In genomic region chr5:138820717-138821332, GRCm38 (mm10) we compare ENCODE assay signal across 9 mouse cellular contexts. TPM values are rescaled to one million over a fixed set of nuclear protein-coding genes. Genes with fewer than 3 reads are reported as not detected.
DNase-seq lines count a peak whose midpoint lies in the region; ATAC-seq lines count a peak whose summit lies in the region.
"Had no signal": no experiment of that assay in that cellular context is flagged by ENCODE, and none has a peak within 500 bp of the region (broad histone marks: within the 10 kb centered on the region; RNA-seq: fewer than 3 reads in every experiment).

No protein-coding gene starts in this region.

- H3K9me3 ChIP-seq in hindbrain, embryonic 12.5 days (replicated peaks) = peaks cover 5% of the 10 kb centered on the region; the same call in 1 of the 2 replicates
- no peaks in the 10 kb centered on the region for H3K9me3 ChIP-seq in midbrain, embryonic 11.5 days (ENCODE audit: control insufficient read depth, low read length)

- no peaks in the 10 kb centered on the region for H3K4me1 ChIP-seq in brown adipose tissue, adult 24 weeks (ENCODE audit: control insufficient read depth, insufficient read depth, insufficient read length, low read length)
- peaks cover 19% of the 10 kb centered on the region for H3K4me1 ChIP-seq in hindbrain, embryonic 12.5 days
- peaks cover 5% of the 10 kb centered on the region; the same call in 1 of the 2 replicates for H3K4me1 ChIP-seq in midbrain, embryonic 11.5 days (ENCODE audit: control insufficient read depth, insufficient read depth, low read length)

- ATAC-seq in hindbrain, embryonic 12.5 days (ENCODE audit: low FRiP score) = no peak
- ATAC-seq in midbrain, embryonic 11.5 days (ENCODE audit: low FRiP score) = no peak
- no peak for ATAC-seq in monocyte, adult 5-6 weeks (replicated peaks; ENCODE audit: insufficient number of reproducible peaks, low FRiP score, low TSS enrichment, poor library complexity, severe bottlenecking)

- H3K36me3 ChIP-seq in hindbrain, embryonic 12.5 days = no peaks in the 10 kb centered on the region
- H3K36me3 ChIP-seq in midbrain, embryonic 11.5 days (ENCODE audit: control insufficient read depth, insufficient read depth, low read length) = no peaks in the 10 kb centered on the region

- H3K4me2 ChIP-seq in hindbrain, embryonic 12.5 days (replicated peaks) = peak overlapping the region; percentile 47
- peak overlapping the region; percentile 39 for H3K4me2 ChIP-seq in midbrain, embryonic 11.5 days

- H3K27me3 ChIP-seq in hindbrain, embryonic 12.5 days = peaks cover 63% of the 10 kb centered on the region
- peaks cover 38% of the 10 kb centered on the region for H3K27me3 ChIP-seq in midbrain, embryonic 11.5 days (ENCODE audit: control insufficient read depth, insufficient read depth, low read length)

- 3% methylated on average over 39 of the region's 39 CpGs for WGBS in hindbrain, embryonic 12.5 days
- WGBS in midbrain, embryonic 11.5 days = 5% methylated on average over 38 of the region's 39 CpGs

- H3K4me3 ChIP-seq in brown adipose tissue, adult 24 weeks (ENCODE audit: insufficient read depth, low read depth, low read length) = 0 out of 2 replicates have a peak overlapping the region, but pooled peaks have one; percentile 3
- H3K4me3 ChIP-seq in hindbrain, embryonic 12.5 days = peak overlapping the region; percentile 30
- H3K4me3 ChIP-seq in midbrain, embryonic 11.5 days (ENCODE audit: low read depth, low read length) = peak overlapping the region; percentile 20

- no peak overlapping the region for H3K27ac ChIP-seq in brown adipose tissue, adult 24 weeks (replicated peaks; ENCODE audit: low read depth, low read length)
- no peak overlapping the region for H3K27ac ChIP-seq in hindbrain, embryonic 12.5 days
- H3K27ac ChIP-seq in midbrain, embryonic 11.5 days (ENCODE audit: low read depth, low read length) = no peak overlapping the region

- DNase-seq in gastrocnemius, postnatal 10 days = peak; percentile 17
- no peak for DNase-seq in gastrocnemius, postnatal 36 days
- peak; percentile 85 for DNase-seq in midbrain, embryonic 11.5 days (ENCODE audit: low spot score, missing footprints)
- no peak for DNase-seq in adrenal gland, adult 8-10 months
- no peak for DNase-seq in frontal cortex, postnatal 14 days (ENCODE audit: low spot score in 2 of 2)

- intact Hi-C loops in gastrocnemius, postnatal 36 days (cut with DNase I) = no loop called here

- H3K9ac ChIP-seq in hindbrain, embryonic 12.5 days = peak overlapping the region; percentile 32; the same call in 1 of the 2 replicates
- H3K9ac ChIP-seq in midbrain, embryonic 11.5 days (ENCODE audit: low read length) = no peak overlapping the region

RNA-seq across cellular contexts. Expression of gene Gm5294, which starts 0.9 kb away (rescaled TPM):
- total RNA-seq in gastrocnemius, postnatal 10 days (2021) = not detected
- not detected for total RNA-seq in gastrocnemius, postnatal 36 days (2021)
- not detected in 2 replicates for polyA plus RNA-seq in brown adipose tissue, adult 24 weeks (2012; ENCODE audit: insufficient read depth, insufficient read length, missing spikeins)
- polyA plus RNA-seq in hindbrain, embryonic 12.5 days (2016; fragmentation: Nextera tagmentation; extraction: Ambion mirVana) = 0.46 and 0.64 TPM in 2 replicates
- not detected in 2 replicates for polyA plus RNA-seq in midbrain, embryonic 11.5 days (2014; fragmentation: Nextera tagmentation; extraction: Ambion mirVana)
- total RNA-seq in adrenal gland, adult 8-10 months (2022) = not detected
- not detected in 3 replicates for total RNA-seq in monocyte, adult 5-6 weeks (2017)
- polyA plus RNA-seq: cortical plate, adult 2 months had no signal

Comparison
In these comparisons a context has a peak if more than half of its experiments do, and no peak if none do; other contexts are left out.
1. DNase-seq: peak in gastrocnemius, postnatal 10 days (single experiment) and midbrain, embryonic 11.5 days (single experiment); none in gastrocnemius, postnatal 36 days (0 of 2), adrenal gland, adult 8-10 months (single experiment) and frontal cortex, postnatal 14 days (0 of 2).
2. Peak in every context shown above with its lines, with median percentiles within 50 percentile points of each other: H3K4me3 ChIP-seq.